Mouse (Mus musculus) brain, embryonic 18.5 days (tissue): ENCODE measurements around the gene Dock7.
"Not testable (repeated sequence)": the region's sequence is repeated elsewhere in the genome, so short reads cannot be mapped to it uniquely, and the experiment has no call there.

Experiments used
- DNase-seq: peaks from one replicate; pipeline ENCODE4 v3.0.0-alpha.2; 2012; ENCODE audit warnings: low read depth, low spot score

The Dock7 gene

GRCm38 (mm10) chr4:99006319-99006718, 114.4 kb downstream of the Dock7 start:
- no peak for DNase-seq

GRCm38 (mm10) chr4:99005574-99005973, 115.1 kb downstream of the Dock7 start:
- no peak for DNase-seq

- no peak for DNase-seq
These were observed 127.2 kb downstream of the Dock7 start for GRCm38 (mm10) chr4:98993491-98993890.

GRCm38 (mm10) chr4:98984701-98985100, 136.0 kb downstream of the Dock7 start:
- DNase-seq, result no peak

- DNase-seq, result not testable (repeated sequence)
These were observed 140.7 kb downstream of the Dock7 start for GRCm38 (mm10) chr4:98979976-98980375.

GRCm38 (mm10) chr4:98978693-98979092, 142.0 kb downstream of the Dock7 start:
- no peak for DNase-seq

- DNase-seq, result not testable (repeated sequence)
These were observed 142.4 kb downstream of the Dock7 start for GRCm38 (mm10) chr4:98978288-98978687.

GRCm38 (mm10) chr4:98975741-98976140, 145.0 kb downstream of the Dock7 start:
- no peak for DNase-seq

- DNase-seq, result no peak
These were observed 150.8 kb downstream of the Dock7 start for GRCm38 (mm10) chr4:98969946-98970345.

- DNase-seq, result no peak
These were observed 160.5 kb downstream of the Dock7 start for GRCm38 (mm10) chr4:98960243-98960642.

GRCm38 (mm10) chr4:98955986-98956385, 164.7 kb downstream of the Dock7 start:
- DNase-seq, result no peak

- DNase-seq, result no peak
These were observed 170.2 kb downstream of the Dock7 start for GRCm38 (mm10) chr4:98950563-98950962.

GRCm38 (mm10) chr4:98938210-98938609, 182.5 kb downstream of the Dock7 start:
- not testable (repeated sequence) for DNase-seq

- DNase-seq, result no peak
These were observed 184.7 kb downstream of the Dock7 start for GRCm38 (mm10) chr4:98936036-98936435.

GRCm38 (mm10) chr4:98925250-98925781, 195.4 kb downstream of the Dock7 start:
- no peak for DNase-seq

GRCm38 (mm10) chr4:98924906-98925178, 195.9 kb downstream of the Dock7 start:
- no peak for DNase-seq

- DNase-seq, result no peak
These were observed 196.4 kb downstream of the Dock7 start for GRCm38 (mm10) chr4:98924071-98924905.

GRCm38 (mm10) chr4:98923568-98924070, 197.1 kb downstream of the Dock7 start, which contains the start of gene Usp1:
Gene Usp1, plus strand, starts transcription at chr4:98923810.
- no peak for DNase-seq

- DNase-seq, result peak; percentile 99
These were observed 197.8 kb downstream of the Dock7 start for GRCm38 (mm10) chr4:98922643-98923567.

GRCm38 (mm10) chr4:98922061-98922642, 198.6 kb downstream of the Dock7 start:
- DNase-seq, result no peak

GRCm38 (mm10) chr4:98920896-98921295, 199.8 kb downstream of the Dock7 start:
- DNase-seq, result no peak

GRCm38 (mm10) chr4:98918204-98918603, 202.5 kb downstream of the Dock7 start:
- DNase-seq, result no peak
